Mouse (Mus musculus) heart, adult 2 months (tissue): ENCODE measurements at regions not wholly inside any gene's neighbourhood (a gene's known extent, or its start where the extent isn't known, plus 50 kb on each side); places are given as distances from the start of the nearest gene placed in this dataset.

Source experiments
- CTCF ChIP-seq: fragments of 200-600 bp; IDR thresholded peaks from 2 replicates; pipeline ENCODE4 v1.8.1; 2022; ENCODE audit warnings: antibody characterized with exemption, mild to moderate bottlenecking, moderate library complexity
- EP300 ChIP-seq: fragments of 200-500 bp; IDR thresholded peaks from 2 replicates; pipeline ENCODE4 v1.6.1; 2011; ENCODE audit warnings: low read depth, low read length, control low read depth; ENCODE audit not compliant: insufficient read depth
- POLR2A ChIP-seq: fragments of 200-500 bp; IDR thresholded peaks from 2 replicates; pipeline ENCODE4 v1.6.1; 2011; ENCODE audit warnings: mild to moderate bottlenecking, low read depth, low read length, control low read depth; ENCODE audit not compliant: insufficient read depth

DNA sequence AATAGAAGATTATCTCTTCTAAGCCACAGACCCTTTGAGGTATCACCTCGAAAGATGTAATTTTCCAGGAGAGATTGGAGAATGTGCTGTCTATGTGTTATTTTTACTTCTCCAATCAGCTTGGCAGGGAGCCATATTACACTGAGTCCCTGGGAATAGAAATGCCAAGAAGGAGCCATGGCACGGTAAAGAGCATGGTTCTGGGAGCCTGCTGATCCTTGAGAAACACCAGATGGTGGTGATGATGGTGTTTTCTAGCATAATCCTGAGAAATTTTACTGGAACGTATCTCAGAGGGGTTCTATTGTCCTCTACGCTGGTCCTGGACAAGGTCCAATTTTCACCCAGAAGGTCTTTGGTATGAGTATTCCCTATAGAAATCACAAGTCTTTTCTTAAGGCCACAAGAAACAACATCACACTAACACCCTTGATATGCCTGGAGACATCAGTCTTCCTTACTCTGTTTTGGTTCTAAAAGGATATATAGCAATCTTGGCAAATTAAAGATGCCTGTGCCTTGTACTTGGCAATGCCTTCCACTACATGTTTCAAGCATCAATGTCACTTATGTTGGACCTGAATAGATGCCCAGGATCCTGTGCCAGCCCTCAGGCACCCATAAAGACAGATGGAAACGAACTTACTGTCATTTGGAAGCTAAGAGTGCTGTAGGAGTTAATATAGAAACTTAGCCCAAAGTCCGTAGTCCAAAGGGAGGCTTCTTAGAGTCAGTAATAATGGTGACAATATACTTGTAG lies 1449.8 kb upstream of the Lrrc6 start:
- TF ChIP-seq POLR2A (no peak), CTCF (no peak), EP300 (no peak)
